Comparison of ENCODE assay signal across 13 mouse cellular contexts in genomic region chr1:166255091-166255490, GRCm38 (mm10). TPM values are rescaled to one million over a fixed set of nuclear protein-coding genes. Genes with fewer than 3 reads are reported as not detected.
DNase-seq lines count a peak whose midpoint lies in the region; ATAC-seq lines count a peak whose summit lies in the region.
"Had no signal": no experiment of that assay in that cellular context is flagged by ENCODE, and none has a peak within 500 bp of the region (broad histone marks: within the 10 kb centered on the region; RNA-seq: fewer than 3 reads in every experiment).

No protein-coding gene starts in this region.

- H3K4me2 ChIP-seq in heart, embryonic 11.5 days: peak overlapping the region; percentile 40
- H3K4me2 ChIP-seq in neural tube, embryonic 11.5 days (ENCODE audit: low read depth): peak overlapping the region; percentile 75
- no peak overlapping the region for H3K4me2 ChIP-seq in stomach, embryonic 16.5 days (ENCODE audit: low read depth, low read length)

- no peak for ATAC-seq in heart, embryonic 11.5 days (replicated peaks; ENCODE audit: insufficient number of reproducible peaks, low FRiP score, low TSS enrichment)
- ATAC-seq in neural tube, embryonic 11.5 days (ENCODE audit: insufficient read depth, low FRiP score, low TSS enrichment): no peak
- ATAC-seq in stomach, embryonic 16.5 days (ENCODE audit: insufficient read depth, low FRiP score): no peak

- H3K9ac ChIP-seq in heart, embryonic 11.5 days (ENCODE audit: low read depth, low read length): no peak overlapping the region
- peak overlapping the region; percentile 71 for H3K9ac ChIP-seq in neural tube, embryonic 11.5 days (ENCODE audit: low read length)
- H3K9ac ChIP-seq in stomach, embryonic 16.5 days (ENCODE audit: low read length): no peak overlapping the region

- no peak for DNase-seq in heart, postnatal 4 days
- DNase-seq in neural tube, embryonic 11.5 days (ENCODE audit: low spot score): peak; percentile 16
- no peak for DNase-seq in neural tube, embryonic 10.5 days (ENCODE audit: extremely low spot score, low spot score)
- DNase-seq in midbrain, embryonic 10.5 days (ENCODE audit: low spot score): no peak
- no peak for DNase-seq in yolk sac, embryonic 10.5 days (ENCODE audit: low spot score)
- DNase-seq in urinary bladder, postnatal 10 days (ENCODE audit: low spot score): no peak
- DNase-seq: adrenal gland, postnatal 25 days; cerebellum, adult 9-10 months had no signal

- H3K9me3 ChIP-seq in heart, embryonic 11.5 days (replicated peaks; ENCODE audit: control insufficient read depth, low read length): no peaks in the 10 kb centered on the region
- H3K9me3 ChIP-seq in neural tube, embryonic 11.5 days (ENCODE audit: control insufficient read depth, low read length): no peaks in the 10 kb centered on the region
- H3K9me3 ChIP-seq in midbrain, embryonic 10.5 days (replicated peaks): no peaks in the 10 kb centered on the region
- no peaks in the 10 kb centered on the region for H3K9me3 ChIP-seq in stomach, embryonic 16.5 days (replicated peaks; ENCODE audit: control insufficient read depth, low read length)

- WGBS in heart, embryonic 11.5 days (ENCODE audit: insufficient replicate concordance): 33% methylated on average over 8 of the region's 8 CpGs
- 14% methylated on average over 8 of the region's 8 CpGs for WGBS in neural tube, embryonic 11.5 days
- WGBS in midbrain, embryonic 10.5 days: 10% methylated on average over 8 of the region's 8 CpGs
- WGBS in stomach, embryonic 16.5 days: 55% methylated on average over 8 of the region's 8 CpGs

- peaks cover 42% of the 10 kb centered on the region for H3K27me3 ChIP-seq in heart, embryonic 11.5 days (ENCODE audit: control insufficient read depth, insufficient read depth, low read length)
- H3K27me3 ChIP-seq in neural tube, embryonic 11.5 days (ENCODE audit: control insufficient read depth, insufficient read depth, low read length): no peaks in the 10 kb centered on the region
- peaks cover 38% of the 10 kb centered on the region for H3K27me3 ChIP-seq in midbrain, embryonic 10.5 days (ENCODE audit: low read depth, poor library complexity, severe bottlenecking)
- H3K27me3 ChIP-seq in stomach, embryonic 16.5 days (ENCODE audit: control insufficient read depth, insufficient read depth, low read length): peaks cover 31% of the 10 kb centered on the region

- H3K27ac ChIP-seq in heart, embryonic 11.5 days (ENCODE audit: low read depth, low read length): no peak overlapping the region
- H3K27ac ChIP-seq in neural tube, embryonic 11.5 days (ENCODE audit: low read depth, low read length): no peak overlapping the region
- H3K27ac ChIP-seq in midbrain, embryonic 10.5 days (replicated peaks): peak overlapping the region; percentile 90
- no peak overlapping the region for H3K27ac ChIP-seq in stomach, embryonic 16.5 days (ENCODE audit: low read length)

- peaks cover 3% of the 10 kb centered on the region; the same call in 1 of the 2 replicates for H3K4me1 ChIP-seq in heart, embryonic 11.5 days (ENCODE audit: control insufficient read depth, insufficient read depth, low read length)
- peaks cover 15% of the 10 kb centered on the region for H3K4me1 ChIP-seq in neural tube, embryonic 11.5 days (ENCODE audit: control insufficient read depth, insufficient read depth, low read length)
- H3K4me1 ChIP-seq in midbrain, embryonic 10.5 days: peaks cover 64% of the 10 kb centered on the region
- 0 out of 2 replicates have a peak, but pooled peaks cover 4% of the 10 kb centered on the region for H3K4me1 ChIP-seq in stomach, embryonic 16.5 days (ENCODE audit: control insufficient read depth, insufficient read depth, low read length)

- no peak overlapping the region for H3K4me3 ChIP-seq in heart, embryonic 11.5 days (ENCODE audit: low read depth, low read length)
- peak overlapping the region; percentile 57 for H3K4me3 ChIP-seq in neural tube, embryonic 11.5 days (ENCODE audit: low read depth, low read length)
- peak overlapping the region; percentile 77 for H3K4me3 ChIP-seq in midbrain, embryonic 10.5 days
- H3K4me3 ChIP-seq in stomach, embryonic 16.5 days (replicated peaks; ENCODE audit: low read length): peak overlapping the region; percentile 54; the same call in 1 of the 2 replicates

- no peaks in the 10 kb centered on the region for H3K36me3 ChIP-seq in heart, embryonic 11.5 days (ENCODE audit: control insufficient read depth, insufficient read depth, low read length)
- H3K36me3 ChIP-seq in neural tube, embryonic 11.5 days (ENCODE audit: control insufficient read depth, insufficient read depth, low read length): no peaks in the 10 kb centered on the region
- H3K36me3 ChIP-seq in midbrain, embryonic 10.5 days: peaks cover 11% of the 10 kb centered on the region
- H3K36me3 ChIP-seq in stomach, embryonic 16.5 days (ENCODE audit: control insufficient read depth, insufficient read depth, low read length): no peaks in the 10 kb centered on the region

RNA-seq across cellular contexts. Expression of gene Ildr2, which starts 1.2 kb away (rescaled TPM):
- 1.9 TPM in 2 replicates for polyA plus RNA-seq in heart, embryonic 11.5 days (2014; fragmentation: Nextera tagmentation; extraction: Ambion mirVana)
- total RNA-seq in heart, postnatal 4 days (2021): 1 to 10 TPM; 6.0 to 7.0 TPM
- 4.6 and 5.1 TPM in 2 replicates for polyA plus RNA-seq in neural tube, embryonic 11.5 days (2014; fragmentation: Nextera tagmentation; extraction: Ambion mirVana)
- 14.9 and 15.1 TPM in 2 replicates for polyA plus RNA-seq in midbrain, embryonic 10.5 days (2016; fragmentation: Nextera tagmentation; extraction: Ambion mirVana)
- polyA plus RNA-seq in stomach, embryonic 16.5 days (2015; fragmentation: Nextera tagmentation; extraction: Ambion mirVana): 0.87 and 1.1 TPM in 2 replicates

RNA-seq across cellular contexts. Expression of gene Mael, which starts 16.5 kb away (rescaled TPM):
- 0.16 TPM in 1 of 2 replicates, not detected in the other for polyA plus RNA-seq in heart, embryonic 11.5 days (2014; fragmentation: Nextera tagmentation; extraction: Ambion mirVana)
- not detected for total RNA-seq in heart, postnatal 4 days (2021)
- polyA plus RNA-seq in neural tube, embryonic 11.5 days (2014; fragmentation: Nextera tagmentation; extraction: Ambion mirVana): not detected in 2 replicates
- polyA plus RNA-seq in midbrain, embryonic 10.5 days (2016; fragmentation: Nextera tagmentation; extraction: Ambion mirVana): 0.10 TPM in 1 of 2 replicates, not detected in the other
- polyA plus RNA-seq in stomach, embryonic 16.5 days (2015; fragmentation: Nextera tagmentation; extraction: Ambion mirVana): not detected in 2 replicates
- total RNA-seq: adrenal gland, postnatal 25 days had no signal
- polyA plus RNA-seq: intestine, embryonic 14.5 days; limb, embryonic 11.5 days; Patski had no signal
